Mouse (Mus musculus) macrophage (primary cell): ENCODE results near the gene S100b. TPM values are rescaled to one million over a fixed set of nuclear protein-coding genes. Genes with fewer than 3 reads are reported as not detected.

ENCODE experiments used
- H3K27ac ChIP-seq: fragments of 350-480 bp; formaldehyde crosslinking; 2 replicates; pipeline ENCODE4 v1.9.0; 2021
- H3K36me3 ChIP-seq: fragments of 350-480 bp; formaldehyde crosslinking; 2 replicates; pipeline ENCODE4 v1.9.0; 2021; ENCODE audit errors: inconsistent target
- H3K4me3 ChIP-seq: fragments of 350-480 bp; formaldehyde crosslinking; 2 replicates; pipeline ENCODE4 v1.9.0; 2021; ENCODE audit errors: inconsistent target
- H3K79me2 ChIP-seq: fragments of 350-480 bp; formaldehyde crosslinking; 2 replicates; pipeline ENCODE4 v1.9.0; 2021; ENCODE audit errors: inconsistent target
- WGBS: methylation state at CpG from one replicate; pipeline ENCODE4 v1.1.7; 2026; ENCODE audit warnings: inconsistent platforms; ENCODE audit not compliant: missing documents; 5-methylcytosine and 5-hydroxymethylcytosine counted together
- polyA plus RNA-seq: library from polyadenylated mRNA; stranded (reverse); fragments of 250-400 nt; gene quantifications from 3 replicates; pipeline ENCODE4 v1.2.4, GENCODE M21; 2018; ENCODE audit warnings: inconsistent platforms

S100b gene
- polyA plus RNA-seq, 1 experiment from 2014 or later = not detected

DNA sequence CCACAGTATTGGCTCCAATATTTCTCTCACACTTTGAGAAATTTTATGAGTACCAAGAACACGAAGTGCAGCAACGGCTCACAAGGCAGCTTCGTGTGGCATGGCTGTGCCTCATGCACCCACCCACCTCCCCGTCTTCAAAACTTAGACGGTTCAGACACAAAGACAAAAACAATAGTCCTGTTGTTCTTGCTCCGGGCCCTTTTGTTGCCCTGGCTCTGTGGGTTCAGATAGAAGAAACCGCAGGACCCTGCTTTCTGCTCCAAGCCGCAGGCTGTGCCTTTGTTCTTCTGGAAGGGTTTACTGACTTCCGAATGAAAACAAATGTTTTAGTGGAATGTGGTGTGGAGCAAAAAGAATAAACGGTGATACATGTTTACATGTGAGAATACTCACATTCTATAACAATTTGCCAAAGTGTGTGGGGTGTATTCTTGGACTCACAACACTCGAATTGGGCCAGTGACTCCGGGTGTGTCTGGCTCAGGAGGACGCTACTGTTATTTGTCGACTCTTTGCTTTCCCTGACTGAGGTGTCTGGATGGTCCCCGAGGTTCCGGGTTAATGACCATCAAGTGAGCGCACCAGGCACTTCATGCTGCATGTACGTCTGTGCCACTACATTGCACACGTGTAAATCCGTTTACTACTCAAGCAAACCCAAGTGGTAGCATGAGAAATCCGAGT lies 5.5 kb upstream of the S100b start:
- Histone ChIP-seq H3K4me3 (no peak overlapping the region), H3K36me3 (no peaks in the 10 kb centered on the region), H3K79me2 (no peaks in the 10 kb centered on the region), H3K27ac (no peak overlapping the region)
- 80% methylated on average over 21 of the region's 21 CpGs for WGBS

DNA sequence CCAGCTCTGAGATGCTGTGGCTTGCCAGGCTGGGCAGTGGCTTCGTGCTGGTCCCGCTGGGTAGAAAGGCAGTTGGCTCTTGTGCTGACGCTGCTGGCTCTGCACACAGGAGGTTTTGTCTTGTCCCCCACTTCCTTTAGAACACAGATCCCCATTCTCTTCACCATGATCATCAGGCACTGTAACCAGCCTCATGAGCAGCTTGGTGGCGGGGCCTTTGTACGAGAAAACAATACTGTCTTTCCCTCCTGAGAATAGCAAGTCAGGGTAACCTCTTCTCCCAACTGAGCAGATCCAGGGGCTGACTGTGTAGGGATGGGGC lies 5.0 kb upstream of the S100b start:
- Histone ChIP-seq H3K79me2 (no peaks in the 10 kb centered on the region), H3K36me3 (no peaks in the 10 kb centered on the region), H3K27ac (no peak overlapping the region), H3K4me3 (no peak overlapping the region)
- 95% methylated on average over 5 of the region's 5 CpGs for WGBS

DNA sequence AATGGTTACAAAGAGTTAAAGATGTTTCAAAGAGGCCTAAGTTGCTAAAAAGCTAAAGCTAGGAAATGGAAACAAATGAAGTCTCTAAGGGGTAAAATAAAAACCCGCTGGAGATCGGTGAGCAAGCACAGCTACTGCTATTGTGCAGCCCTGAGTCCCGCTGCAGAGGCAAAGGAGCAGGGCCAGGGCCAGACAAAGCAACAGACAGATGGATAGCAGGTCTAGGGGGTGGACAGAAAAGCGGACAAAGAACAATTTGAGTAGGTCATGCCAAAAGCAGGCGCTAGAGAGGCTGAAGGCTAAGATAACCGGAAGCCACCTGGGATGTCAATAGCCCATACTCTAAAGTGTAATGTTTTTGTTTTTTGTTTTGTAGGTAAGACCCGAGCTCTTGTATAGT lies 2.8 kb upstream of the S100b start:
- no peaks in the 10 kb centered on the region for H3K36me3 ChIP-seq
- 96% methylated on average over 7 of the region's 7 CpGs for WGBS
- H3K79me2 ChIP-seq = no peaks in the 10 kb centered on the region
- no peak overlapping the region for H3K4me3 ChIP-seq
- no peak overlapping the region for H3K27ac ChIP-seq

DNA sequence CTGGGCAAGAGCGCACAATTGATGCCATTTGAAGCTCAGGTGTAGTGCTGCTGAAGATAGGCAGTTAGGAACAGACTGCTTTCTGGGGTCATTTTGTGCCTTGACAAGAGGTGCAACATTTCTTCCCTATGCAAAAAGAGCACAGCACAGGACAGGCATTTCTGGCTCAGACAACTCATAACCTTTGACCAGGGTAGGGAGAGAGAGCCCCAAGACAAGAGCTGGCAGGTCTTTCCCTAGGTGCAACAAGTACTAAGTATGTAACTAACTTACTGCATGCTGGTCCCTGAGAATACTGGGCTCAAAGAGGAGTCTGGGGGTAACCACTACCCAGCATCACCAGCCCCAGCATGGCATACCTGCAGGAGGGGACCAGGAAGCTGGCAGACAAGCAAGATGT lies 574 bp upstream of the S100b start:
- no peak overlapping the region for H3K4me3 ChIP-seq
- H3K79me2 ChIP-seq = no peaks in the 10 kb centered on the region
- no peak overlapping the region for H3K27ac ChIP-seq
- no peaks in the 10 kb centered on the region for H3K36me3 ChIP-seq
- WGBS = 83% methylated on average over 1 of the region's 1 CpGs

DNA sequence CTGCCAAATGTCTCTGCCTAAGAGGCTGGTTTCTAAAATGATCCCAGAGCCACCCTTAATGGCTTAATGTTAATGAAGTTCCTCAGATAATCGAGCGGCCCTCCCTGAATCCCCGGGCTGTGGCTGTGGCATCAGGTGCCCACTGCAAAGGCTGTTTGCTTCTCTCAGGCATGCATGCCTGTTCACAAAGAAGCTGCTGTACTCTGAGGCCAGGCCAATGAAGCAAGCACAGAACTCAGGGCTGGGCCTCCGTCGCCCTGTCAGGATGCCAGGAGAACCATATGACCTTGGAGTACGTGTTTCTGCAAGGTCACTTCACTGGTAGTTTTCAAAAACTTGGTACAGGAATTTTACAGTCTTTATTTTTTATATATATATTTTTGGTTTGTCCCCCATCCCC lies 2.0 kb downstream of the S100b start:
- H3K4me3 ChIP-seq = no peak overlapping the region
- H3K27ac ChIP-seq = no peak overlapping the region
- H3K36me3 ChIP-seq = no peaks in the 10 kb centered on the region
- no peaks in the 10 kb centered on the region for H3K79me2 ChIP-seq
- WGBS = 85% methylated on average over 6 of the region's 6 CpGs

DNA sequence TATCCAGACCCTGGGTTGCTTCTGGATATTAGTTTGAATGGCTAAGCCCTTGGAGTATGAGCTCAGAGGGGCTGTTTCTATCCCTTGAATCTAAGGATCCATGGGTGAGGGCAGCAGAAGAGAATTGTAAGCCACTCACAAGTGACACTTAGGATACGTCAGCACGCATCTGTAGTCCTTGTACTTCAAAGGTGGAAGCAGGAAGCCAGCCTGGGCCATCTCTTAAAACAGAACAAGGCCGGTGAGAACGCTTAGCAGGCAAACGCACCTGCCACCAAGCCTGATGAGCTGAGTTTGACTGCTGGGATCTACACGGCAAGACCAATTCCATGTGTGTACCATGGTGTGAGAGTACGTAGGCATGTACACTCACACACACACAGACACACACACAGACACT lies 3.6 kb downstream of the S100b start:
- no peaks in the 10 kb centered on the region for H3K79me2 ChIP-seq
- H3K27ac ChIP-seq = peak overlapping the region; percentile 90
- H3K36me3 ChIP-seq = no peaks in the 10 kb centered on the region
- WGBS = 93% methylated on average over 7 of the region's 7 CpGs
- no peak overlapping the region for H3K4me3 ChIP-seq

DNA sequence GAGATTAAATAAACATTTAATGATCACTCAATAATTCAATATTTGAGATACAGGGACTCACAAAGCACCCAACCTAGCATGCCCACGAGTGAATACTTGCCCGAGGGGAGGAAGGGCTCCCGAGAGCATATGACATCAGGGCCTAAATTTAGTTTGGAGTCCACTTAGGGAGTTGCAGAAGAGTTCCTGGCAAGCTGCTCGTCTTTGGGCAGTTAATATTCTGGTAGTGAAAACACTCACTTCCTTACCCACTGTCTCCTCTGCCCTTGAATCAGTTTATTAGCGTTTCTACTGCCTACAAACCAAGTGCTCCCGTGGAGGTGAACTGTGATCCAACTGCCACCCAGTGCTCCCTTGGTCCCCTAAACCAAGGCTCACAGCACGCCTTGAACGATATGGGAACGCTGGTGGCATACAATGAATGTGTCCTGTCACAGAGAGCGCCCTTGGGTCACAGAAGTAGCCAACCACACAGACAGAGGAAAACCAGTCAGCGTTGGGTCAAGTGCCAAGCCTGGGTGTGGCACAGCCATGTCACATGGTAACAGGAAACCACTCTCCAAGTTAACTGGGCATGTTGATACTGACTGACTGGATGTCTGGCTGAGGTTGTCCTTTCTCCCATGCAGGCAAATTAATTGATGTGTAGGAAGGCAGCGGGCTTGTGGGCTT lies 4.2 kb downstream of the S100b start:
- Histone ChIP-seq H3K27ac (peak overlapping the region; percentile 90), H3K4me3 (no peak overlapping the region), H3K36me3 (no peaks in the 10 kb centered on the region), H3K79me2 (no peaks in the 10 kb centered on the region)
- WGBS = 9% methylated on average over 11 of the region's 12 CpGs

DNA sequence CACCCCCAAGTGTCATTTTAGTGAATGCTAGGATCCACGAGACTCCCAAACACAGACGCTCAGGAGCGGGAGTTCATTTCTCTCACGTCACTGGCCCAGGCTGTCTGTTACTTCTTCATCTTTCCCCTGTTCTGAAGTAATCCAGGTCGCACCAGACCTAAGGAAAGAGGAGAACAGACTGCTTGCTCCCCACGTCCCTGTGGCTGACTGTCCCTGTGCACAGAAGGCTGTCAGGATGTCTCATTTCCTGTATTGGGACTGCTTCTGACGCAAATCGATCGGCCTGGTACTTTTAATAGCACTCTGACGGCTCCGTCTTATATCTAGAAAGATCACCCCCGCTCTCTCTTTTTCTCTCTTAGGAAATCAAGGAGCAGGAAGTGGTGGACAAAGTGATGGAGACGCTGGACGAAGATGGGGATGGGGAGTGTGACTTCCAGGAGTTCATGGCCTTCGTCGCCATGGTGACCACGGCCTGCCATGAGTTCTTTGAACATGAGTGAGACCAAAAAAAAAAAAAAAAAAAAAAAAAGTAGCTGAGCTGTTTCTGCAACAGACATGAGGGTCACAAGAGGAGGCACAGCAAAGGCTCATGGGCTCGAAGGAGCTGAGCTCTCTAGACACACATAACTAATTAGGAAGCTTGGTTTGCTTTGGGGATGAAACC lies 6.0 kb downstream of the S100b start:
- Histone ChIP-seq H3K36me3 (no peaks in the 10 kb centered on the region), H3K4me3 (no peak overlapping the region), H3K79me2 (no peaks in the 10 kb centered on the region), H3K27ac (no peak overlapping the region)
- 86% methylated on average over 18 of the region's 18 CpGs for WGBS

DNA sequence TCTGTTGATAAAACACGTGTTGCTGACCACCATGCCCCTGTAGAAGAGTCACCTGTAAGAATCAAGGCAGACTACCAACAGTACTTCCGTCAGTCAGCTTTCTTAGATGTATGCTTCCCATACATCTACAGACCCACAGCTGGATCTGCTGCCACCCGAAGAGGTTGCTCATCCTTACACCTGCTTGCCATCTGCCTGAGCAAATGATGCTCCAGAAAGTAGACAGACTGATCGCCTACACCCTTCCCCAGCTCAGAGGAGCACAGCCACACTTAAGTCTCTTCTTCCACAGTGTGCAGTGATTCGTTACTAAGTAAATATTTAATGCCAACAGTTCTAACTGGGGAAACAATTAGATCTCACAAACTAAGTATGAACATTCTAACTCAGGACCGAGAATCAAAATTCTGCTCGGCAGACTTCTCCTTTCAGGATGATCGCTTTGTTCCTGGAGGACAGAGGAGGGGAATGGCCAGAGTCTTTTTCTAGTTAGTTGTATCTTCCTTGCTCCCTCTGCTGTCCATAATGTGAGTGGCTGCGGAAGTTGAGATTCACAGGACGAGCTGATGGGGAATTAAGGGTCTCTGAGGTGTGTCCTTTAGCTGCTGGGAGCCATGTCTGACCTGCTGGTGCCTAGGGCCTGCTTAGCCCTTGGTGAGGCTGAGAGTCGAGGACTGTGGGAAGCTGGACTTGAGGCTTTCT lies 6.9 kb downstream of the S100b start:
- Histone ChIP-seq H3K27ac (no peak overlapping the region), H3K4me3 (no peak overlapping the region), H3K79me2 (no peaks in the 10 kb centered on the region), H3K36me3 (0 out of 2 replicates have a peak, but pooled peaks cover 1% of the 10 kb centered on the region)
- 83% methylated on average over 11 of the region's 11 CpGs for WGBS

DNA sequence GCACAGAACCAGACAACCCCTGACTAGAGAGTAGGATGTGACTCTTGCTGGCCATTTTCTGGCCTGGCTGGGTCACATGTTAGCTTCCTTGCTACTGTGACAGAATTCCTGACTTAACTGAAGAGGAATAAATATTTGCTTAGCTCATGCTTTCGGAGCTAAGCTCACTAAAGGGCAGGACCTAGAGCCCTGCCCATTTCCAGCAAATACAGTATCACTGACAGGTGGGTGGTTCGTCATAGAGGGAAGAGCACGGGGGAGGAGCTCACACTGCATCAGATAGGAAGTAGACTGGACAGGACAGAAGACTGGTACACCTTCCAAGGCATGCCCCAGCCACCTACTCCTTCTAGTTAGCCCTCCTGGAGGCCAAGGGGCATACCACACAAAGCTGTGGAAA lies 7.8 kb downstream of the S100b start:
- H3K27ac ChIP-seq = no peak overlapping the region
- WGBS = 98% methylated on average over 3 of the region's 3 CpGs
- H3K4me3 ChIP-seq = no peak overlapping the region
- 0 out of 2 replicates have a peak, but pooled peaks cover 7% of the 10 kb centered on the region for H3K36me3 ChIP-seq
- no peaks in the 10 kb centered on the region for H3K79me2 ChIP-seq

DNA sequence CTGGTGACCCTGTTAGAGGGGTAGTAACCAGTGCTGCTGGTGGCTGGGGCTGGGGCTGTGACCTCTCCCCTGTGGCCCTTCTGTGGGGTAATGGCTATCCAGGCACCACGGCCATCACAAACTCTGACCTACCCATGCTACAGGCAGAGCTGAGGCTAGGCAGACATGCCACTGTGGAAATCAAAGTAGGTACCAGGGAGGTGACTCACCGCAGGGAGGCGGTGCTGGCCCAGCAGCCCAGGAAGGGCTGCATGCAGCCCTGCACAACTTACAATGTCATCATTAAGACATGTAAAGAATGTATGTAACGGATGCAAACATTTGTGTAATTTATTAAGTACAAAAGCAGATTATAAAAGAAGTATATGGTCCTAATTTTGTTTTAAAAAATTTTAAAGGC lies 8.8 kb downstream of the S100b start:
- no peak overlapping the region for H3K4me3 ChIP-seq
- 92% methylated on average over 4 of the region's 4 CpGs for WGBS
- no peak overlapping the region for H3K27ac ChIP-seq
- no peaks in the 10 kb centered on the region for H3K79me2 ChIP-seq
- 0 out of 2 replicates have a peak, but pooled peaks cover 7% of the 10 kb centered on the region for H3K36me3 ChIP-seq

DNA sequence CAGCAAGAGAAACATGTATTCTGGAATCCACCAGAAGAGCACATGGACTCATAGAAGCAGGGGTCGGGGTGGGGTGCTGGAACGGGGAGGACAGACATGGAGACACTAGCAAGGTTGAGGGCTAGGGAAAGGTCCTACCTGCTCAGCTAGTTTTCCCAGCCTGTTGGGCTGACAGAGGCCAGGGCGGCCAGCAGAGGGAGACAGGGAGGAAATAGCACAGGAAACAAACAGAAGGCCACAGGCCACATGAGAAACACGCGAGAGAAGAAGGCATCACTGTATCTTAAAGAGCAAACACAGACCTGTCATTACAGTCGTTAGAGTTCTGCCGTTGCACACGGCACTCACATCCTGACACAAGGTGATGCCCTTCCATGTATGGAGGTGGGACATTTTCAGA lies 17.6 kb downstream of the S100b start:
- Histone ChIP-seq H3K4me3 (no peak overlapping the region), H3K27ac (no peak overlapping the region), H3K36me3 (peaks cover 33% of the 10 kb centered on the region), H3K79me2 (no peaks in the 10 kb centered on the region)
- WGBS = 43% methylated on average over 8 of the region's 8 CpGs

DNA sequence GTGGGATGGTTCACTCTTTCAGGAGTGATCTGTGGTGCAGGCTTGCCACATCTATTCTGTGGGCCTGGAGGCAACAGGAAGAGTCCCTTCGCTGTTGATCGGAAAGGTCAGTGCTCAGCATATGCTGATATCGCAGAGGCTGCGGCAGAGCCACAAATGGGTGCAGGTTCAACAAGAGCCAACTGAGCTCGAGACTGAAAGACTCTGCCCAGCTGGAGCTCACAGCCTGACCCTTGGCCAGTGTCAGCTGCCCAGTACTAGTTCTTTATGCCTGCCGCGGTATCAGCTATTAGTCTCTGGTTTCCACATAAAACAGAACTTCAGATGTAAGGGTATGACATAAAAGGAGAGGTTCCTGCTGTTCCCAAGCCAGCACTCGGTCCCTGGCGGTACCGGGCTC lies 21.6 kb downstream of the S100b start:
- Histone ChIP-seq H3K27ac (no peak overlapping the region), H3K4me3 (no peak overlapping the region), H3K36me3 (peaks cover 38% of the 10 kb centered on the region), H3K79me2 (no peaks in the 10 kb centered on the region)
- 93% methylated on average over 10 of the region's 10 CpGs for WGBS

DNA sequence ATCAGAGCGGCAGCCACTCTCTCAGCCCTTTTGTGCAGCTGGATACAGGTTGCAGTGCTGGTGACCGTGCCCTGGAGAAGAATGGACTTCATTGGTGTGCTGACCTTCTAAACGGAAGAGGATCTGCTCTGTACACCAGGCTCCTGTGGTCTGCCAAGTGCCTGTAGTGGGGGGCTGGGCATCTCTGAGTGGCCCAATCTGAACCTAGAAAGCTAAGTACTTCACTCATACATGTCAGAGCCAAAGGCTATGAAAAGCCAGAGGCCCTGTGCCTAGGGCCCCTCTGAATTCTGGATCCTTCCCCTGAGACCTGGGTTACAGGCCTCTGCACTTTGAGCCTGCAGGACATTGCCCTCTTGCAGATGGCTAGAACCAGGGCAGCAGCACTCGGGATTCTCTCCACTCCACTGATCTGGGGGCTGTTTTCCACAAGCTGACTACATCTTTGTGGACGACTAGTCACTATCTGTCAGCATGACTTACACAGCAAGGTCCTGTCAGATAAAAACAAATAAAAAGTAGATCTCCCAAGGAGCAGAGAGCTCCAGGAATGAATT lies 25.0 kb downstream of the S100b start:
- Histone ChIP-seq H3K79me2 (no peaks in the 10 kb centered on the region), H3K4me3 (no peak overlapping the region), H3K36me3 (peaks cover 38% of the 10 kb centered on the region; the same call in 1 of the 2 replicates), H3K27ac (no peak overlapping the region)
- WGBS = 93% methylated on average over 5 of the region's 5 CpGs
